Mouse (Mus musculus) urinary bladder, adult 2 months (tissue): Measurements from ENCODE around the gene Ccdc155. TPM values are rescaled to one million over a fixed set of nuclear protein-coding genes. Genes with fewer than 3 reads are reported as not detected.
A peak's percentile ranks its signal among the peaks of the same experiment; 100 is the strongest.
"Not testable (repeated sequence)": the region's sequence is repeated elsewhere in the genome, so short reads cannot be mapped to it uniquely, and the experiment has no call there.

ENCODE experiments used
- DNase-seq: peaks from one replicate; pipeline ENCODE4 v3.0.0; 2022; ENCODE audit warnings: low spot score
- polyA plus RNA-seq: library from polyadenylated mRNA; depleted of rRNA; stranded (reverse); fragments of >200 nt; gene quantifications from 2 replicates; pipeline ENCODE4 v1.2.3, GENCODE M21; 2012

Ccdc155 gene
- polyA plus RNA-seq, 1 experiment = 0.12 TPM

- DNase-seq = no peak
Measured at GRCm38 (mm10) chr7:45163735-45164490, 40.8 kb downstream of the Ccdc155 start, which contains the start of gene Slc17a7. TSS of gene Slc17a7 (plus strand) at chr7:45163949.

GRCm38 (mm10) chr7:45162996-45163615, 41.6 kb downstream of the Ccdc155 start:
- no peak for DNase-seq

GRCm38 (mm10) chr7:45162551-45162950, 42.1 kb downstream of the Ccdc155 start:
- DNase-seq = no peak

- DNase-seq = peak; percentile 88
Measured at GRCm38 (mm10) chr7:45161612-45162473, 42.8 kb downstream of the Ccdc155 start.

- DNase-seq = no peak
Measured at GRCm38 (mm10) chr7:45160866-45161265, 43.8 kb downstream of the Ccdc155 start.

- no peak for DNase-seq
Measured at GRCm38 (mm10) chr7:45160316-45160800, 44.3 kb downstream of the Ccdc155 start.

- no peak for DNase-seq
Measured at GRCm38 (mm10) chr7:45158991-45159390, 45.7 kb downstream of the Ccdc155 start.

- no peak for DNase-seq
Measured at GRCm38 (mm10) chr7:45157459-45157858, 47.2 kb downstream of the Ccdc155 start.

- no peak for DNase-seq
Measured at GRCm38 (mm10) chr7:45156206-45156605, 48.5 kb downstream of the Ccdc155 start.

- no peak for DNase-seq
Measured at GRCm38 (mm10) chr7:45155590-45155989, 49.1 kb downstream of the Ccdc155 start.

- no peak for DNase-seq
Measured at GRCm38 (mm10) chr7:45154993-45155514, 49.6 kb downstream of the Ccdc155 start.

- DNase-seq = peak; percentile 99
Measured at GRCm38 (mm10) chr7:45154096-45154992, 50.3 kb downstream of the Ccdc155 start, which contains the start of the genes Pih1d1 and Aldh16a1. TSS of gene Pih1d1 (plus strand) at chr7:45154303. TSS of gene Aldh16a1 (minus strand) at chr7:45154584.

GRCm38 (mm10) chr7:45153586-45153985, 51.1 kb downstream of the Ccdc155 start:
- DNase-seq = no peak

GRCm38 (mm10) chr7:45153052-45153451, 51.6 kb downstream of the Ccdc155 start:
- not testable (repeated sequence) for DNase-seq

GRCm38 (mm10) chr7:45151303-45151702, 53.4 kb downstream of the Ccdc155 start:
- DNase-seq = no peak

- no peak for DNase-seq
Measured at GRCm38 (mm10) chr7:45150321-45150720, 54.4 kb downstream of the Ccdc155 start.

GRCm38 (mm10) chr7:45149545-45149944, 55.1 kb downstream of the Ccdc155 start:
- DNase-seq = no peak

GRCm38 (mm10) chr7:45148534-45149098, 56.1 kb downstream of the Ccdc155 start:
- no peak for DNase-seq

- DNase-seq = no peak
Measured at GRCm38 (mm10) chr7:45147899-45148298, 56.8 kb downstream of the Ccdc155 start.

GRCm38 (mm10) chr7:45147267-45147666, 57.4 kb downstream of the Ccdc155 start:
- DNase-seq = no peak
